In the genomic region with DNA sequence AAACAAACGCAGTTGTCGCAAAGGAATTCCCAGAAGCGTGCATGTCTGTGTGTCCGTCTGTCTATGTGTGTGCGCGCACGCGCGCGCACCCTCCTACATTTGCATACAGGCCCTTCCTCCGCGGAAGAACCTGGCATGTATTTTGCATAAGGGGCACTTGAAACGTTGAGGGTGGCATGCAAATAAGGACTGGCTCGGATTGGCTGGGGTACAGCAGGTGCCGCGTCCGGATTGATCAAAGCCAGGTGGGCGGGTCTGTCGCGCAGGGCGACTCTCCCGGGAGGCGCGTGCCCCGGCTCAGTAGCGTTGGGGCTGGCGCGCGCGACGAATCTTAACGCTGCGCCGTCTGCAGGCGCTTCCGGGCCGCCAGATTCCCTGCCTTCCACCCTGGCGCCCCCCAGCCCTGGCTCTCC, we compare ENCODE assay signal across 8 mouse cellular contexts. TPM values are rescaled to one million over a fixed set of nuclear protein-coding genes. Genes with fewer than 3 reads are reported as not detected.
A peak's percentile ranks its signal among the peaks of the same experiment; 100 is the strongest.
DNase-seq lines count a peak whose midpoint lies in the region; ATAC-seq and TF ChIP-seq lines count a peak whose summit lies in the region.

Gene Pim2 (plus strand): TSS at position 256 of the 413 bp plus-strand sequence.

- 16% methylated on average over 38 of the region's 38 CpGs for WGBS in embryonic facial prominence, embryonic 15.5 days
- 21% methylated on average over 38 of the region's 38 CpGs for WGBS in kidney, embryonic 14.5 days
- WGBS in limb, embryonic 14.5 days: 33% methylated on average over 29 of the region's 38 CpGs
- 9% methylated on average over 36 of the region's 38 CpGs for WGBS in midbrain, embryonic 16.5 days

- peak; percentile 86 to 88 for DNase-seq in B cell, adult 2 months
- peak; percentile 69 to 75 for DNase-seq in heart, adult 9 months (ENCODE audit: low spot score in 2 of 2)
- DNase-seq in limb, embryonic 14.5 days (ENCODE audit: low spot score): peak; percentile 56
- DNase-seq in spleen, postnatal 14 days (ENCODE audit: low spot score in 2 of 2): peak; percentile 64 to 74

- no peaks in the 10 kb centered on the region for H3K27me3 ChIP-seq in embryonic facial prominence, embryonic 15.5 days
- no peaks in the 10 kb centered on the region for H3K27me3 ChIP-seq in kidney, embryonic 14.5 days (ENCODE audit: control insufficient read depth, insufficient read depth, low read length)
- H3K27me3 ChIP-seq in limb, embryonic 14.5 days (ENCODE audit: control insufficient read depth, insufficient read depth, low read length): no peaks in the 10 kb centered on the region
- no peaks in the 10 kb centered on the region for H3K27me3 ChIP-seq in midbrain, embryonic 16.5 days (ENCODE audit: control insufficient read depth, insufficient read depth, low read depth, low read length)

- no peak for TF ChIP-seq POLR2A in bone marrow macrophage, adult 2 months (IDR thresholded peaks at IDR 0.05; ENCODE audit: borderline replicate concordance, low read depth, low read length)
- no peak for TF ChIP-seq POLR2A in limb, embryonic 14.5 days (IDR thresholded peaks at IDR 0.05; ENCODE audit: borderline replicate concordance, extremely low read depth, insufficient read depth, insufficient read length)

- ATAC-seq in embryonic facial prominence, embryonic 15.5 days (ENCODE audit: insufficient number of reproducible peaks, low FRiP score, low TSS enrichment, low read depth): peak; percentile 83
- peak; percentile 93 for ATAC-seq in kidney, embryonic 14.5 days (ENCODE audit: low FRiP score, low TSS enrichment)
- peak; percentile 73 for ATAC-seq in limb, embryonic 14.5 days (ENCODE audit: low FRiP score, low read depth)
- peak; percentile 91 for ATAC-seq in midbrain, embryonic 16.5 days

- TF ChIP-seq CTCF in bone marrow macrophage, adult 2 months (IDR thresholded peaks at IDR 0.05; ENCODE audit: low read depth, low read length): no peak

- no peaks in the 10 kb centered on the region for H3K9me3 ChIP-seq in embryonic facial prominence, embryonic 15.5 days (replicated peaks)
- no peaks in the 10 kb centered on the region for H3K9me3 ChIP-seq in kidney, embryonic 14.5 days (ENCODE audit: control insufficient read depth, low read length)
- no peaks in the 10 kb centered on the region for H3K9me3 ChIP-seq in limb, embryonic 14.5 days (ENCODE audit: control insufficient read depth, low read length)
- H3K9me3 ChIP-seq in midbrain, embryonic 16.5 days (replicated peaks; ENCODE audit: control insufficient read depth, low read length, poor library complexity, severe bottlenecking): no peaks in the 10 kb centered on the region

- peaks cover 8% of the 10 kb centered on the region for H3K4me1 ChIP-seq in bone marrow macrophage, adult 2 months (ENCODE audit: control insufficient read depth, insufficient read depth, low read length)
- H3K4me1 ChIP-seq in embryonic facial prominence, embryonic 15.5 days: 0 out of 2 replicates have a peak, but pooled peaks cover 5% of the 10 kb centered on the region
- no peaks in the 10 kb centered on the region for H3K4me1 ChIP-seq in kidney, embryonic 14.5 days (ENCODE audit: control insufficient read depth, insufficient read depth, low read length)
- H3K4me1 ChIP-seq in limb, embryonic 14.5 days (ENCODE audit: control insufficient read depth, insufficient read depth, low read length): no peaks in the 10 kb centered on the region
- H3K4me1 ChIP-seq in midbrain, embryonic 16.5 days (ENCODE audit: control insufficient read depth, insufficient read depth, low read length): peaks cover 3% of the 10 kb centered on the region; the same call in 1 of the 2 replicates

- no peak within 1 kb of the TSS; the same call in 1 of the 2 replicates for H3K9ac ChIP-seq in embryonic facial prominence, embryonic 15.5 days
- peak within 1 kb of the TSS; percentile 28; the same call in 1 of the 2 replicates for H3K9ac ChIP-seq in kidney, embryonic 14.5 days (ENCODE audit: low read depth, low read length)
- H3K9ac ChIP-seq in limb, embryonic 14.5 days (ENCODE audit: low read depth, low read length, severe bottlenecking): peak within 1 kb of the TSS; percentile 34; the same call in 1 of the 2 replicates
- peak within 1 kb of the TSS; percentile 68 for H3K9ac ChIP-seq in midbrain, embryonic 16.5 days (ENCODE audit: low read depth, low read length)

- peak within 1 kb of the TSS; percentile 78 for H3K4me2 ChIP-seq in embryonic facial prominence, embryonic 15.5 days (replicated peaks)
- peak within 1 kb of the TSS; percentile 70 for H3K4me2 ChIP-seq in kidney, embryonic 14.5 days (replicated peaks; ENCODE audit: low read depth, low read length)
- peak within 1 kb of the TSS; percentile 77 for H3K4me2 ChIP-seq in limb, embryonic 14.5 days (replicated peaks; ENCODE audit: low read depth, low read length, severe bottlenecking)
- peak within 1 kb of the TSS; percentile 59 for H3K4me2 ChIP-seq in midbrain, embryonic 16.5 days (ENCODE audit: low read length)

- peak within 1 kb of the TSS; percentile 68 for H3K4me3 ChIP-seq in bone marrow macrophage, adult 2 months (ENCODE audit: insufficient read depth, low read length)
- H3K4me3 ChIP-seq in embryonic facial prominence, embryonic 15.5 days (replicated peaks): peak within 1 kb of the TSS; percentile 45
- H3K4me3 ChIP-seq in kidney, embryonic 14.5 days (ENCODE audit: low read length): peak within 1 kb of the TSS; percentile 46
- peak within 1 kb of the TSS; percentile 40 for H3K4me3 ChIP-seq in limb, embryonic 14.5 days (replicated peaks; ENCODE audit: low read length)
- H3K4me3 ChIP-seq in midbrain, embryonic 16.5 days (ENCODE audit: low read depth, low read length): peak within 1 kb of the TSS; percentile 52

- 0 out of 2 replicates have a peak within 1 kb of the TSS, but pooled peaks have one; percentile 3 for H3K27ac ChIP-seq in bone marrow macrophage, adult 2 months (ENCODE audit: insufficient read depth, low read depth, low read length)
- no peak within 1 kb of the TSS for H3K27ac ChIP-seq in embryonic facial prominence, embryonic 15.5 days (replicated peaks)
- H3K27ac ChIP-seq in kidney, embryonic 14.5 days (ENCODE audit: low read depth, low read length): no peak within 1 kb of the TSS
- H3K27ac ChIP-seq in limb, embryonic 14.5 days (replicated peaks; ENCODE audit: low read depth, low read length): no peak within 1 kb of the TSS
- H3K27ac ChIP-seq in midbrain, embryonic 16.5 days (ENCODE audit: low read length): peak within 1 kb of the TSS; percentile 76

- no peaks in the 10 kb centered on the region for H3K36me3 ChIP-seq in embryonic facial prominence, embryonic 15.5 days
- peaks cover 9% of the 10 kb centered on the region; the same call in 1 of the 2 replicates for H3K36me3 ChIP-seq in kidney, embryonic 14.5 days (ENCODE audit: control insufficient read depth, insufficient read depth, low read length)
- H3K36me3 ChIP-seq in limb, embryonic 14.5 days (ENCODE audit: control insufficient read depth, insufficient read depth, low read length): peaks cover 6% of the 10 kb centered on the region; the same call in 1 of the 2 replicates
- peaks cover 2% of the 10 kb centered on the region; the same call in 1 of the 2 replicates for H3K36me3 ChIP-seq in midbrain, embryonic 16.5 days (ENCODE audit: control insufficient read depth, insufficient read depth, low read length)

RNA-seq across cellular contexts. Expression of gene Pim2, which starts in this region (rescaled TPM):
- 8.6 and 11.4 TPM in 2 replicates for polyA plus RNA-seq in bone marrow macrophage, adult 2 months (2012; ENCODE audit: insufficient read depth, insufficient read length, missing spikeins)
- 9.8 and 14.2 TPM in 2 replicates for polyA plus RNA-seq in embryonic facial prominence, embryonic 15.5 days (2015; fragmentation: Nextera tagmentation; extraction: Ambion mirVana)
- polyA plus RNA-seq in kidney, embryonic 14.5 days (2014; fragmentation: Nextera tagmentation; extraction: Ambion mirVana): 6.7 and 8.1 TPM in 2 replicates
- 9.3 and 11.8 TPM in 2 replicates for polyA plus RNA-seq in limb, embryonic 14.5 days (2012; rRNA removed)
- 4.2 and 4.6 TPM in 2 replicates for polyA plus RNA-seq in limb, embryonic 14.5 days (2014; fragmentation: Nextera tagmentation; extraction: Ambion mirVana)
- polyA plus RNA-seq in midbrain, embryonic 16.5 days (2015; fragmentation: Nextera tagmentation; extraction: Ambion mirVana): 23.6 and 27.2 TPM in 2 replicates

Comparison
In these comparisons a context has a peak if more than half of its experiments do, and no peak if none do; other contexts are left out.
1. H3K27ac ChIP-seq: peak in bone marrow macrophage, adult 2 months (single experiment) and midbrain, embryonic 16.5 days (single experiment); none in embryonic facial prominence, embryonic 15.5 days (single experiment), kidney, embryonic 14.5 days (single experiment) and limb, embryonic 14.5 days (single experiment).
2. Peak in every context shown above with its lines, with median percentiles within 50 percentile points of each other: DNase-seq, H3K4me3 ChIP-seq, ATAC-seq and H3K4me2 ChIP-seq.